Mouse (Mus musculus) hindbrain, embryonic 11.5 days (tissue): ENCODE data around the gene Foxm1. TPM values are rescaled to one million over a fixed set of nuclear protein-coding genes. Genes with fewer than 3 reads are reported as not detected.

Experiments
- ATAC-seq: fragments of 200-750 bp; cut with Nextera tagmentation; 2 replicates; pipeline ENCODE4 v1.8.0; 2017; ENCODE audit warnings: mild to moderate bottlenecking, moderate TSS enrichment, moderate library complexity; ENCODE audit not compliant: low FRiP score
- DNase-seq: peaks from one replicate; pipeline ENCODE4 v3.0.0-alpha.2; 2015; ENCODE audit warnings: low spot score
- H3K27ac ChIP-seq: fragments of 300-500 bp; sonication (generic); 2 replicates; pipeline ENCODE4 v1.5.1; 2014; ENCODE audit warnings: mild to moderate bottlenecking, low read depth, low read length
- H3K27me3 ChIP-seq: fragments of 300-500 bp; sonication (generic); 2 replicates; pipeline ENCODE4 v1.6.1; 2014; ENCODE audit warnings: mild to moderate bottlenecking, low read length, moderate library complexity, mixed read lengths; ENCODE audit not compliant: control insufficient read depth, insufficient read depth
- H3K36me3 ChIP-seq: fragments of 300-500 bp; sonication (generic); 2 replicates; pipeline ENCODE4 v1.6.1; 2014; ENCODE audit warnings: mild to moderate bottlenecking, low read length, moderate library complexity, mixed read lengths; ENCODE audit not compliant: control insufficient read depth, insufficient read depth
- H3K4me1 ChIP-seq: fragments of 300-500 bp; sonication (generic); replicated peaks from 2 replicates; pipeline ENCODE4 v1.6.1; 2014; ENCODE audit warnings: low read length, mixed read lengths; ENCODE audit not compliant: control insufficient read depth, insufficient read depth
- H3K4me2 ChIP-seq: fragments of 300-500 bp; sonication (generic); replicated peaks from 2 replicates; pipeline ENCODE4 v1.6.1; 2014; ENCODE audit warnings: mild to moderate bottlenecking, low read depth, low read length
- H3K4me3 ChIP-seq: fragments of 300-500 bp; sonication (generic); 2 replicates; pipeline ENCODE4 v1.5.1; 2014; ENCODE audit warnings: low read depth, low read length
- H3K9ac ChIP-seq: fragments of 300-500 bp; sonication (generic); 2 replicates; pipeline ENCODE4 v1.6.1; 2014; ENCODE audit warnings: low read depth, low read length
- H3K9me3 ChIP-seq: fragments of 300-500 bp; sonication (generic); 2 replicates; pipeline ENCODE4 v1.6.1; 2016; ENCODE audit warnings: low read length; ENCODE audit not compliant: control insufficient read depth
- WGBS: fragments of 180-500 bp; shearing (Covaris S2); extraction: QIAGEN DNeasy Blood & Tissue Kit; methylation state at CpG from one replicate; pipeline ENCODE4 v1.1.7; 2014; 5-methylcytosine and 5-hydroxymethylcytosine counted together
- polyA plus RNA-seq: library from polyadenylated mRNA; unstranded; fragments of >200 nt; fragmentation: Nextera tagmentation; extraction: Ambion mirVana; gene quantifications from 2 replicates; pipeline ENCODE4 v1.2.1, GENCODE M21; 2014

Foxm1 gene
- polyA plus RNA-seq, 1 experiment from 2014 or later, result 46.1 TPM

GRCm38 (mm10) chr6:128345623-128346022 lies 17.1 kb upstream of the Foxm1 start:
- H3K4me3 ChIP-seq, result no peak overlapping the region
- H3K27ac ChIP-seq, result no peak overlapping the region
- 91% methylated on average over 10 of the region's 10 CpGs for WGBS
- ATAC-seq (no peak), DNase-seq (no peak)
- no peaks in the 10 kb centered on the region for H3K4me1 ChIP-seq
- H3K9ac ChIP-seq, result no peak overlapping the region
- H3K9me3 ChIP-seq, result no peaks in the 10 kb centered on the region
- H3K27me3 ChIP-seq, result no peaks in the 10 kb centered on the region
- H3K36me3 ChIP-seq, result no peaks in the 10 kb centered on the region
- H3K4me2 ChIP-seq, result no peak overlapping the region

- H3K4me2 ChIP-seq, result no peak overlapping the region
- no peak overlapping the region for H3K4me3 ChIP-seq
- H3K36me3 ChIP-seq, result no peaks in the 10 kb centered on the region
- no peak overlapping the region for H3K9ac ChIP-seq
- ATAC-seq (no peak), DNase-seq (no peak)
- no peak overlapping the region for H3K27ac ChIP-seq
- whole genome bisulfite sequencing, result 95% methylated on average over 6 of the region's 6 CpGs
- no peaks in the 10 kb centered on the region for H3K9me3 ChIP-seq
- no peaks in the 10 kb centered on the region for H3K27me3 ChIP-seq
- no peaks in the 10 kb centered on the region for H3K4me1 ChIP-seq
Observed at GRCm38 (mm10) chr6:128346782-128347181, 16.0 kb upstream of the Foxm1 start.

- H3K36me3 ChIP-seq, result no peaks in the 10 kb centered on the region
- no peak overlapping the region for H3K9ac ChIP-seq
- DNase-seq (no peak), ATAC-seq (no peak)
- peaks cover 4% of the 10 kb centered on the region; the same call in 1 of the 2 replicates for H3K4me1 ChIP-seq
- 48% methylated on average over 7 of the region's 7 CpGs for WGBS
- no peaks in the 10 kb centered on the region for H3K9me3 ChIP-seq
- H3K27me3 ChIP-seq, result no peaks in the 10 kb centered on the region
- H3K27ac ChIP-seq, result no peak overlapping the region
- H3K4me3 ChIP-seq, result no peak overlapping the region
- H3K4me2 ChIP-seq, result no peak overlapping the region
Observed at GRCm38 (mm10) chr6:128349711-128350110, 13.1 kb upstream of the Foxm1 start.

- H3K9me3 ChIP-seq, result no peaks in the 10 kb centered on the region
- no peak overlapping the region for H3K27ac ChIP-seq
- no peak overlapping the region; the same call in 1 of the 2 replicates for H3K4me2 ChIP-seq
- no peaks in the 10 kb centered on the region for H3K27me3 ChIP-seq
- WGBS, result 54% methylated on average over 3 of the region's 3 CpGs
- ATAC-seq (no peak), DNase-seq (no peak)
- peaks cover 6% of the 10 kb centered on the region; the same call in 1 of the 2 replicates for H3K4me1 ChIP-seq
- H3K4me3 ChIP-seq, result no peak overlapping the region
- peaks cover 7% of the 10 kb centered on the region; the same call in 1 of the 2 replicates for H3K36me3 ChIP-seq
- H3K9ac ChIP-seq, result no peak overlapping the region
Observed at GRCm38 (mm10) chr6:128354140-128354539, 8.6 kb upstream of the Foxm1 start.

- H3K9me3 ChIP-seq, result no peaks in the 10 kb centered on the region
- peaks cover 6% of the 10 kb centered on the region; the same call in 1 of the 2 replicates for H3K4me1 ChIP-seq
- peak; percentile 82 for ATAC-seq
- H3K4me3 ChIP-seq, result peak overlapping the region; percentile 61
- H3K27me3 ChIP-seq, result no peaks in the 10 kb centered on the region
- peak overlapping the region; percentile 56 for H3K27ac ChIP-seq
- peak; percentile 72 for DNase-seq
- peak overlapping the region; percentile 67 for H3K9ac ChIP-seq
- H3K36me3 ChIP-seq, result peaks cover 7% of the 10 kb centered on the region; the same call in 1 of the 2 replicates
- peak overlapping the region; percentile 68 for H3K4me2 ChIP-seq
- WGBS, result under 1% methylated on average over 28 of the region's 28 CpGs
Observed at GRCm38 (mm10) chr6:128355201-128355681, 7.5 kb upstream of the Foxm1 start.

- peak within 1 kb of the TSS; percentile 61 for H3K4me3 ChIP-seq
- peaks cover 6% of the 10 kb centered on the region; the same call in 1 of the 2 replicates for H3K4me1 ChIP-seq
- peaks cover 7% of the 10 kb centered on the region; the same call in 1 of the 2 replicates for H3K36me3 ChIP-seq
- peak; percentile 98 for DNase-seq
- 2% methylated on average over 25 of the region's 42 CpGs for WGBS
- peak within 1 kb of the TSS; percentile 68 for H3K4me2 ChIP-seq
- no peaks in the 10 kb centered on the region for H3K27me3 ChIP-seq
- no peaks in the 10 kb centered on the region for H3K9me3 ChIP-seq
- peak within 1 kb of the TSS; percentile 56 for H3K27ac ChIP-seq
- peak; percentile 99 for ATAC-seq
- H3K9ac ChIP-seq, result peak within 1 kb of the TSS; percentile 67
Observed at GRCm38 (mm10) chr6:128355726-128356416, 6.9 kb upstream of the Foxm1 start, which contains the start of gene Tulp3. Tulp3 (minus strand) TSS chr6:128355851.

GRCm38 (mm10) chr6:128358999-128359398 lies 3.8 kb upstream of the Foxm1 start:
- ATAC-seq (no peak), DNase-seq (peak; percentile 81)
- Histone ChIP-seq H3K9me3 (no peaks in the 10 kb centered on the region), H3K36me3 (peaks cover 7% of the 10 kb centered on the region; the same call in 1 of the 2 replicates), H3K27ac (no peak overlapping the region), H3K4me3 (no peak overlapping the region), H3K4me1 (peaks cover 5% of the 10 kb centered on the region; the same call in 1 of the 2 replicates), H3K27me3 (no peaks in the 10 kb centered on the region), H3K9ac (no peak overlapping the region), H3K4me2 (no peak overlapping the region)
- 22% methylated on average over 2 of the region's 2 CpGs for WGBS

GRCm38 (mm10) chr6:128361901-128362300 lies 866 bp upstream of the Foxm1 start:
- Histone ChIP-seq H3K4me3 (peak overlapping the region; percentile 89), H3K36me3 (peaks cover 7% of the 10 kb centered on the region; the same call in 1 of the 2 replicates), H3K27ac (peak overlapping the region; percentile 91), H3K9me3 (no peaks in the 10 kb centered on the region), H3K9ac (peak overlapping the region; percentile 95), H3K4me1 (0 out of 2 replicates have a peak, but pooled peaks cover 3% of the 10 kb centered on the region), H3K4me2 (peak overlapping the region; percentile 82), H3K27me3 (no peaks in the 10 kb centered on the region)
- 15% methylated on average over 9 of the region's 9 CpGs for WGBS
- DNase-seq, result no peak
- ATAC-seq, result no peak
